In genomic region chr2:131469916-131470315, GRCm38 (mm10) we compare ENCODE assay signal across 14 mouse cellular contexts. TPM values are rescaled to one million over a fixed set of nuclear protein-coding genes. Genes with fewer than 3 reads are reported as not detected.
A peak's percentile ranks its signal among the peaks of the same experiment; 100 is the strongest.
DNase-seq lines count a peak whose midpoint lies in the region; ATAC-seq and TF ChIP-seq lines count a peak whose summit lies in the region.
"Had no signal": no experiment of that assay in that cellular context is flagged by ENCODE, and none has a peak within 500 bp of the region (broad histone marks: within the 10 kb centered on the region; RNA-seq: fewer than 3 reads in every experiment).

No protein-coding gene starts in this region.

- no peaks in the 10 kb centered on the region for H3K27me3 ChIP-seq in forebrain, embryonic 16.5 days (replicated peaks; ENCODE audit: control insufficient read depth, insufficient read depth, low read length)
- no peaks in the 10 kb centered on the region for H3K27me3 ChIP-seq in forebrain, embryonic 12.5 days
- H3K27me3 ChIP-seq in lung, embryonic 14.5 days (ENCODE audit: insufficient read depth, low read length): no peaks in the 10 kb centered on the region
- H3K27me3 ChIP-seq: neural tube, embryonic 12.5 days had no signal

- no peak overlapping the region for H3K4me3 ChIP-seq in forebrain, embryonic 16.5 days (replicated peaks; ENCODE audit: low read length)
- H3K4me3 ChIP-seq in forebrain, embryonic 12.5 days (replicated peaks): no peak overlapping the region
- no peak overlapping the region for H3K4me3 ChIP-seq in lung, embryonic 14.5 days (ENCODE audit: low read depth, low read length)
- H3K4me3 ChIP-seq: neural tube, embryonic 12.5 days had no signal

- no peak overlapping the region for H3K27ac ChIP-seq in forebrain, embryonic 16.5 days (ENCODE audit: low read length)
- no peak overlapping the region for H3K27ac ChIP-seq in forebrain, embryonic 12.5 days
- no peak overlapping the region for H3K27ac ChIP-seq in lung, embryonic 14.5 days (ENCODE audit: low read depth)
- H3K27ac ChIP-seq: neural tube, embryonic 12.5 days had no signal

- H3K9me3 ChIP-seq in forebrain, embryonic 16.5 days (ENCODE audit: control insufficient read depth, low read length): no peaks in the 10 kb centered on the region
- H3K9me3 ChIP-seq in forebrain, embryonic 12.5 days: no peaks in the 10 kb centered on the region
- no peaks in the 10 kb centered on the region for H3K9me3 ChIP-seq in lung, embryonic 14.5 days (ENCODE audit: low read depth, low read length)
- H3K9me3 ChIP-seq: neural tube, embryonic 12.5 days had no signal

- H3K4me1 ChIP-seq in forebrain, embryonic 16.5 days (replicated peaks; ENCODE audit: control insufficient read depth, insufficient read depth, low read length): peaks cover 2% of the 10 kb centered on the region; the same call in 1 of the 2 replicates
- no peaks in the 10 kb centered on the region for H3K4me1 ChIP-seq in forebrain, embryonic 12.5 days
- no peaks in the 10 kb centered on the region for H3K4me1 ChIP-seq in lung, embryonic 14.5 days (ENCODE audit: insufficient read depth)
- H3K4me1 ChIP-seq: neural tube, embryonic 12.5 days had no signal

- no peak overlapping the region for H3K4me2 ChIP-seq in forebrain, embryonic 16.5 days (ENCODE audit: low read length)
- no peak overlapping the region for H3K4me2 ChIP-seq in forebrain, embryonic 12.5 days
- H3K4me2 ChIP-seq in lung, embryonic 14.5 days: no peak overlapping the region
- H3K4me2 ChIP-seq: neural tube, embryonic 12.5 days had no signal

- no peak overlapping the region for H3K9ac ChIP-seq in forebrain, embryonic 16.5 days (replicated peaks; ENCODE audit: low read depth, low read length)
- no peak overlapping the region for H3K9ac ChIP-seq in forebrain, embryonic 12.5 days
- no peak overlapping the region for H3K9ac ChIP-seq in lung, embryonic 14.5 days
- H3K9ac ChIP-seq: neural tube, embryonic 12.5 days had no signal

- ATAC-seq in forebrain, embryonic 16.5 days: peak; percentile 52; the same call in 1 of the 2 replicates
- no peak for ATAC-seq in forebrain, embryonic 12.5 days (ENCODE audit: low FRiP score)
- ATAC-seq in lung, embryonic 14.5 days (ENCODE audit: insufficient read depth): peak; percentile 84; the same call in 1 of the 2 replicates
- ATAC-seq: hindbrain, embryonic 16.5 days had no signal

- H3K36me3 ChIP-seq in forebrain, embryonic 16.5 days (ENCODE audit: control insufficient read depth, insufficient read depth): no peaks in the 10 kb centered on the region
- no peaks in the 10 kb centered on the region for H3K36me3 ChIP-seq in forebrain, embryonic 12.5 days (replicated peaks)
- no peaks in the 10 kb centered on the region for H3K36me3 ChIP-seq in lung, embryonic 14.5 days (ENCODE audit: insufficient read depth)
- H3K36me3 ChIP-seq: neural tube, embryonic 12.5 days had no signal

- TF ChIP-seq CTCF in lung, embryonic 14.5 days (IDR thresholded peaks at IDR 0.05; ENCODE audit: low read depth): no peak

- DNase-seq in lung, embryonic 14.5 days: peak; percentile 84
- DNase-seq in lung, postnatal 25 days (ENCODE audit: low spot score): no peak
- DNase-seq in heart, adult 9 months (ENCODE audit: low spot score in 2 of 2): peak; percentile 66 to 72
- DNase-seq in lung, postnatal 4 days: peak; percentile 29 to 36
- DNase-seq in thymus, postnatal 10 days (ENCODE audit: low spot score in 2 of 2): no peak
- DNase-seq in kidney, postnatal 36 days: no peak
- DNase-seq: cerebellum, postnatal 36 days; kidney, postnatal 25 days; liver; thymus, postnatal 14 days had no signal

- 43% methylated on average over 1 of the region's 1 CpGs for WGBS in forebrain, embryonic 16.5 days
- 70% methylated on average over 1 of the region's 1 CpGs for WGBS in forebrain, embryonic 12.5 days
- WGBS in lung, embryonic 14.5 days: 38% methylated on average over 1 of the region's 1 CpGs

RNA-seq across cellular contexts. Expression of gene Smox, which starts 21.4 kb away (rescaled TPM):
- polyA plus RNA-seq in forebrain, embryonic 16.5 days (2015; fragmentation: Nextera tagmentation; extraction: Ambion mirVana): 56.2 and 57.2 TPM in 2 replicates
- 46.2 and 49.5 TPM in 2 replicates for polyA plus RNA-seq in forebrain, embryonic 12.5 days (2016; fragmentation: Nextera tagmentation; extraction: Ambion mirVana)
- polyA plus RNA-seq in lung, embryonic 14.5 days (2014; fragmentation: Nextera tagmentation; extraction: Ambion mirVana): 23.9 and 28.7 TPM in 2 replicates

Comparison
In these comparisons a context has a peak if more than half of its experiments do, and no peak if none do; other contexts are left out.
1. DNase-seq: peak in lung, embryonic 14.5 days (single experiment), heart, adult 9 months (2 of 2) and lung, postnatal 4 days (2 of 2); none in lung, postnatal 25 days (single experiment), thymus, postnatal 10 days (0 of 2) and kidney, postnatal 36 days (0 of 2).